Mouse (Mus musculus) G1E (cell line): Measurements from ENCODE around the gene Irak4. TPM values are rescaled to one million over a fixed set of nuclear protein-coding genes. Genes with fewer than 3 reads are reported as not detected.

Experiments
- ATAC-seq: 2 replicates; pipeline ENCODE4 v1.8.0; 2016; ENCODE audit warnings: mild to moderate bottlenecking; ENCODE audit not compliant: insufficient number of reproducible peaks, poor library complexity, low FRiP score, severe bottlenecking; ENCODE audit errors: extremely low read depth
- DNase-seq: peaks from one replicate; pipeline ENCODE4 v3.0.0; 2012; ENCODE audit warnings: low spot score
- H3K27me3 ChIP-seq: 2 replicates; pipeline ENCODE4 v1.6.1; 2012; ENCODE audit warnings: mild to moderate bottlenecking, low read length, inconsistent platforms; ENCODE audit not compliant: insufficient read depth
- H3K36me3 ChIP-seq: replicated peaks from 2 replicates; pipeline ENCODE3; 2012; ENCODE audit warnings: mild to moderate bottlenecking, inconsistent platforms
- H3K4me1 ChIP-seq: 2 replicates; pipeline ENCODE4 v1.6.1; 2012; ENCODE audit warnings: low read depth, low read length, inconsistent platforms, mixed read lengths; ENCODE audit not compliant: insufficient read depth
- H3K4me3 ChIP-seq: 2 replicates; pipeline ENCODE4 v1.5.1; 2012; ENCODE audit warnings: low read depth, mild to moderate bottlenecking, inconsistent platforms, low read length, moderate library complexity, mixed read lengths
- H3K9me3 ChIP-seq: replicated peaks from 2 replicates; pipeline ENCODE4 v1.6.1; 2012; ENCODE audit warnings: inconsistent platforms
- CTCF ChIP-seq: IDR thresholded peaks from 2 replicates; pipeline ENCODE4 v1.5.1; 2012; ENCODE audit warnings: low read depth, low read length, inconsistent platforms, mixed read lengths
- GATA1 ChIP-seq: IDR thresholded peaks from 2 replicates; pipeline ENCODE4 v1.6.1; 2012; ENCODE audit warnings: borderline replicate concordance, low read length, inconsistent platforms, mixed read lengths
- GATA2 ChIP-seq: IDR thresholded peaks from 2 replicates; pipeline ENCODE4 v1.6.1; 2012; ENCODE audit warnings: low read depth, low read length, inconsistent platforms, borderline replicate concordance
- POLR2AphosphoS5 ChIP-seq: IDR thresholded peaks from 2 replicates; pipeline ENCODE4 v1.6.1; 2012; ENCODE audit warnings: low read depth, low read length, inconsistent platforms; ENCODE audit not compliant: insufficient replicate concordance
- TAL1 ChIP-seq: conservative IDR thresholded peaks from 2 replicates; pipeline ENCODE4 v1.6.1; 2012; ENCODE audit warnings: low read depth, low read length, inconsistent platforms, mixed read lengths
- polyA plus RNA-seq: library from polyadenylated mRNA; stranded (reverse); fragments of >175 nt; gene quantifications from 2 replicates; pipeline ENCODE4 v1.2.3, GENCODE M21; 2012
- total RNA-seq, 2 experiments: library from RNA; stranded (forward) in 1 of 2; stranded (reverse) in 1 of 2; fragments of 200-1000 nt in 1 of 2; fragments of >200 nt in 1 of 2; fragmentation: Nextera tagmentation in 1 of 2; gene quantifications; 2 replicates each; pipeline ENCODE4 v1.2.3; 2014 to 2017

Irak4 gene
- total and polyA plus RNA-seq, 3 experiments: 7.9 to 15.0 (median 10.4) TPM

DNA sequence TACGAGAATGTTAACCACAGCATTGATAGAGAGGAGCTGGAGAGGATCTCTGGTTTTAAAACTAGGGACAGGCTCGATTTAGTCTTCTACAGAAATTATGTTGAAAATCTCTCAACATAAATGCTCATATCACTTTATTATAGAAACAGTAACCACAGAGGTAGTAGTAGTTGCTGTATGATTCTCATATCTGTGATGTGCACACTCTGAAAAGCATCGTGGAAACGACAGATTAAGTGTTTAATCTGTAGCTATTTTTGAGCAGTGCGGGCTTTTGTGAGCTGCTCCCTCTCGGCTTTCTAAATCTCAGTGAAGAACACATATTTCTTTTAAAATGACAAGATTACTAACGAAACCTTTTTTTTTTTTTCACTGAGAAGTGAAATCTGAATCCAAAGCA lies 7.9 kb upstream of the Irak4 start:
- ATAC-seq (no peak), DNase-seq (no peak)
- H3K4me1 ChIP-seq: peaks cover 6% of the 10 kb centered on the region; the same call in 1 of the 2 replicates
- no peaks in the 10 kb centered on the region for H3K27me3 ChIP-seq
- H3K4me3 ChIP-seq: no peak overlapping the region
- TF ChIP-seq POLR2AphosphoS5 (no peak), TAL1 (no peak), CTCF (no peak)
- H3K36me3 ChIP-seq: peaks cover 70% of the 10 kb centered on the region
- H3K9me3 ChIP-seq: no peaks in the 10 kb centered on the region

DNA sequence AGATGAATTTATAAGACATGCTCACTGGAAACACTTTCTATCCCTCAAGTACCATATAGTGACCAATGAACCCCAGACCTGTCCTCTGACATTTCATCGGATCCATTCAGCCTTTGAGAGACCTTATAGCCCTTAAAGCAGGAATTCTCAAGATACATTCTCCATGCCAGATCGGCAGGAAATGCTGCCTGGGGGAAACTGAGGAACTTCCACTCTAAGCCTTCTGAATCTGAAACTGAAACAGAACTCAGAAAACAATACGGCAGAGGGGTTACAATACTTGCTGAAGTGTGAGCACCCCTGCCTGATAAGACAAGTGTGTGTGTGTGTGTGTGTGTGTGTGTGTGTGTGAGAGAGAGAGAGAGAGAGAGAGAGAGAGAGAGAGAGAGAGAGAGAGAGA lies 4.1 kb upstream of the Irak4 start:
- Histone ChIP-seq H3K4me3 (no peak overlapping the region), H3K27me3 (no peaks in the 10 kb centered on the region), H3K4me1 (peaks cover 17% of the 10 kb centered on the region), H3K9me3 (no peaks in the 10 kb centered on the region), H3K36me3 (peaks cover 49% of the 10 kb centered on the region)
- no peak for ATAC-seq
- no peak for DNase-seq
- TF ChIP-seq CTCF: no peak

DNA sequence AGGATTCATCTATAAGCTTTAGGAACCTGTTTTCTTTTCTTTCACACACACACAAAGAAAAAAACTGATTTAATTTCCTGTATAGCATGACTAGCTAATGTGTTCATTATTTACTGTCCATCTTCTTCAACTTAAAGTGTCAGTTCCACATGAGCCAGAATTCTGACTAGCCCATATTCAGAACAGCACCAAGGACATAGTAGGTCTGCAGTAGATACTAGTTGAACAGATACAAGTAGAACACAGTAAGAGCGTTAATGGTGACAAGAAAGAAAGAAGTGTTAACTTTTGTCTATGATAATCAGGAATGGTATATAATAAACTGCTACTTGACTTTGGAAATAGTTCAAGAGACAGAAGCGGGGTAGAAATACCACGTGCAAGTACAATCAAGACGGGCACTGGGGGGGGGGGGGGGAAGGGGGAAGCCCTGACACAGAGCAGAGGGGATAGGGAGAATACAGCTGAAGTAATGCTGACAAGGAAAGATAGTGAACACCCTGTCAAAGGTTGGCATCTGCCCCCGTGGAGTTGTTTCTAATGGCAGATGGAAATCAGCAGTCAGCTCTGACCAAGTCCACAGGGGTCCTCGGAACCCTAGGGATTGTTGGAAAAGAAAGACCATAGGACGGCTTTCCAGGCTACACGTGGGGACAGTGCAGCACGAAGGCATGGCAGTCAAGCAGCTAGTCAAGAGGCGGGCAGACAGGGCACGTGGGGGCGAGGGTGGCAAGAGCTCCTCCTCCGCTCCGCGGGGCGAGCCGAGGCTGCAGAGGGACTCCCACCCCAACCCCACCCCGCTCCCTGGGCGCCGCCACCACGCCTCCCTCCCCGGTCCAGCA lies 655 bp upstream of the Irak4 start:
- Histone ChIP-seq H3K4me3 (peak overlapping the region; percentile 97), H3K36me3 (peaks cover 50% of the 10 kb centered on the region), H3K9me3 (no peaks in the 10 kb centered on the region), H3K27me3 (no peaks in the 10 kb centered on the region), H3K4me1 (peaks cover 31% of the 10 kb centered on the region)
- ATAC-seq: peak; percentile 46
- no peak for DNase-seq
- TF ChIP-seq TAL1: no peak
- TF ChIP-seq GATA2: no peak
- TF ChIP-seq CTCF: no peak
- TF ChIP-seq GATA1: no peak
- TF ChIP-seq POLR2AphosphoS5: no peak

DNA sequence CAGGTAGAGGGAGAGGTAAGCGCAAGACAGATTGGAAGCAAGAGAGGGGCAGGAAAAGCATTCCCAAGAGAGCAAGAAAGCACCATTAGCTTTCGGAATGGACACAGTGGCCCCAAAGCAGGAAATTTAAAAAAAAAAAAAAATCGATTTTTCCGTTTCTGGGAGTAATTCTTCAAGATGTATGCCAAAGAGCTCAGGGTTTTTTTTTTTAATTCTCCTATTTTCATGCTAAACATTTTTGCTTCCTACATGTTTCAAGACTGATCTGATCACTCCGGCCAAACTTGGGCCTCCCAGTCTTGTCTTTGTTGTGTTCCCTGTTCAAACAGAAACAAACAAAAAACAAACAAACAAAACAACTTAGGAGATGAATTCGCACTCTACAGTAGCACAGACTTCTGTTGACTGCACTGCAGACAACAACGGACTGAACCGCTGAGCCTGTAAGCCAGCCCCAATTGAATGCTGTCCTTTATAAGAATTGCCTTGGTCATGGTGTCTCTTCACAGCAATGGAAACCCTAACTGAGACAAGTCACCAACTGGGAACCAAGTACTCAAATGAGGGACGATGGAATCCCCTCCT lies 701 bp downstream of the Irak4 start:
- Histone ChIP-seq H3K9me3 (no peaks in the 10 kb centered on the region), H3K36me3 (peaks cover 51% of the 10 kb centered on the region), H3K27me3 (no peaks in the 10 kb centered on the region), H3K4me3 (peak overlapping the region; percentile 97), H3K4me1 (peaks cover 26% of the 10 kb centered on the region)
- ATAC-seq (no peak), DNase-seq (no peak)
- no peak for TF ChIP-seq GATA2
- no peak for TF ChIP-seq GATA1

DNA sequence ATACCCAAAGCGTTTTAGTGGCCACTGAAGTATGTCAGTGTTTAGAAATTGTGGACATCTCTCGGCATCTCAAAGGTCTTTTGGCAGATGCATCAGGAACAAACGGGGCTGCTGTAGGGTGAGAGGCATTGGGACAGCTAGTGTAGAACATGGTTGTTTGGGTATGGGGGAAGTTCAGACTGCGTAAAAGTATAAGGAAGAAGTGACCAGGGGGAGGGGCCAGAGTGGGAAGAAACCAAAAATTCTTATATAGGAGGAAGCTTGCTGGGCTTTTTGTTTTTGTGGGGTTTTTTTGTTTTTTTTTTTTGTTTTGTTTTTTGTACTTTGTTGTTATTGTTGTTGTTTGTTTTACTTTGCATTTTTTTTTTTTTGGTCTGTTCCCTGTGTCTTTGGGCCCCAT lies 1.4 kb downstream of the Irak4 start:
- TF ChIP-seq GATA1 (no peak), TAL1 (no peak), CTCF (no peak)
- H3K4me1 ChIP-seq: peaks cover 26% of the 10 kb centered on the region
- no peaks in the 10 kb centered on the region for H3K9me3 ChIP-seq
- ATAC-seq (no peak), DNase-seq (no peak)
- no peak overlapping the region for H3K4me3 ChIP-seq
- no peaks in the 10 kb centered on the region for H3K27me3 ChIP-seq
- peaks cover 51% of the 10 kb centered on the region for H3K36me3 ChIP-seq

DNA sequence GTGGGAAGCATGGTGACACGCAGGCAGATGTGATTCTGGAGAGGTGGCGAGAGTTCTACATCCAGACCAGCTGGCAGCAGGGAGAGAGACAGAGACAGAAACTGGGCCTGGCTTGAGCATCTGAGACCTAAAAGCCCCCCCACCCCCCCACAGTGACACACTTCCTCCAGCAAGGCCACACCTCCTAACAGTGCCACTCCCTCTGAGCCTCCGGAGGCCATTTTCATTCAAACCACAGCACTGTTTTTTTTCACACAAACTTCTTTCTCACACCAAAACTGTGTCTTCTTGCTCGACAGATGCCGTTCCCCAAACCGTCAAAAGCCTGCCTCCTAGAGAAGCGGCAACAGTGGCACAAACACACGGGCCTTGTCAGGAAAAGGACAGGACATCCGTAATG lies 10.1 kb downstream of the Irak4 start:
- no peaks in the 10 kb centered on the region for H3K4me1 ChIP-seq
- no peaks in the 10 kb centered on the region for H3K27me3 ChIP-seq
- ATAC-seq (no peak), DNase-seq (no peak)
- H3K36me3 ChIP-seq: peaks cover 81% of the 10 kb centered on the region
- 0 out of 2 replicates have a peak, but pooled peaks cover 2% of the 10 kb centered on the region for H3K9me3 ChIP-seq
- TF ChIP-seq TAL1: no peak
- no peak for TF ChIP-seq GATA1
- no peak for TF ChIP-seq CTCF
- no peak for TF ChIP-seq GATA2
- H3K4me3 ChIP-seq: no peak overlapping the region

DNA sequence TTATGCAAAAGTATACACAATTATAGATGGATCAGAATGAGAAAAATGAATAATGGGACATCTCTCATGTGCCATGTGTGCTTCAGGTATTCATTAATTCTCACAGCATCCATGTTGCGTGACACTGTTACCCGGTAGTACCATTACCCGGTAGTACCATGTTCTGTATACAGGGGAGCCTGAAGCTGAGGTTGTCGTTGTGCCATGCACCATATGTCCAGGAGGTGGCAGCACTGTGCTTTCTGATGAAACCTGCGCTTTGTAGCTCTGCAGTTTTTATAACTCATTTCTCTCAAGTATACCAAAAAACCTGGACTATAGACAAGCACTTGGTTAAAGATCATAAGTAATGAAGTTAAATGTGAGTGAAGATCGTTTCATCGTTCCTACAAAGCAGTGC lies 14.0 kb downstream of the Irak4 start:
- no peak overlapping the region for H3K4me3 ChIP-seq
- ATAC-seq (peak; percentile 84), DNase-seq (peak; percentile 40)
- H3K36me3 ChIP-seq: peaks cover 73% of the 10 kb centered on the region
- H3K4me1 ChIP-seq: no peaks in the 10 kb centered on the region
- no peaks in the 10 kb centered on the region for H3K27me3 ChIP-seq
- no peak for TF ChIP-seq GATA1
- no peak for TF ChIP-seq GATA2
- TF ChIP-seq CTCF: peak; percentile 95
- no peak for TF ChIP-seq POLR2AphosphoS5
- TF ChIP-seq TAL1: no peak
- H3K9me3 ChIP-seq: no peaks in the 10 kb centered on the region
